Mouse (Mus musculus): Measurements from ENCODE around the gene Cryba1. TPM values are rescaled to one million over a fixed set of nuclear protein-coding genes. Genes with fewer than 3 reads are reported as not detected.

Cryba1 gene
- under 1 TPM; 0.19 to 0.61 TPM for polyA plus RNA-seq (2017; shearing (Covaris generic))

GRCm38 (mm10) chr11:77725183-77725582 is at the start of gene Cryba1:
Gene Cryba1 (minus strand): TSS chr11:77725283.

GRCm38 (mm10) chr11:77762783-77763672 is 37.9 kb upstream of the Cryba1 start, which contains the start of gene Myo18a:
Gene Myo18a (plus strand): TSS chr11:77763246.

GRCm38 (mm10) chr11:77685383-77686265 is 39.5 kb downstream of the Cryba1 start, which contains the start of gene Nufip2:
Gene Nufip2 (plus strand): TSS chr11:77686155.

Other genes with a start within 250 kb of the Cryba1 start
- 1 to 10 TPM; 6.3 to 6.5 TPM for gene Ankrd13b, start 235.6 kb downstream of the Cryba1 start, polyA plus RNA-seq (2017; shearing (Covaris generic))
- gene Git1, start 231.7 kb downstream of the Cryba1 start, polyA plus RNA-seq (2017; shearing (Covaris generic)): 10 to 100 TPM; 45.6 to 59.6 TPM
- gene Abhd15, start 210.2 kb downstream of the Cryba1 start, polyA plus RNA-seq (2017; shearing (Covaris generic)): 1 to 10 TPM in 1 of 2 experiments, under 1 TPM in 1; 0.70 to 9.0 TPM
- gene Trp53i13, start 209.3 kb downstream of the Cryba1 start, polyA plus RNA-seq (2017; shearing (Covaris generic)): 10 to 100 TPM; 29.8 to 53.3 TPM
- 1 to 10 TPM in 1 of 2 experiments, under 1 TPM in 1; 0.34 to 2.1 TPM for gene Gm10392, start 206.1 kb downstream of the Cryba1 start, polyA plus RNA-seq (2017; shearing (Covaris generic))
- 1 to 10 TPM; 7.2 to 7.5 TPM for gene Taok1, start 117.5 kb downstream of the Cryba1 start, polyA plus RNA-seq (2017; shearing (Covaris generic))
- 10 to 100 TPM; 47.9 to 64.4 TPM for gene Nufip2, start 39.1 kb downstream of the Cryba1 start, polyA plus RNA-seq (2017; shearing (Covaris generic))
- 10 to 100 TPM; 54.4 to 62.9 TPM for gene Myo18a, start 38.0 kb upstream of the Cryba1 start, polyA plus RNA-seq (2017; shearing (Covaris generic))
- 1 to 10 TPM in 1 of 2 experiments, not detected in 1; 1.4 TPM for gene Gm10277, start 62.5 kb upstream of the Cryba1 start, polyA plus RNA-seq (2017; shearing (Covaris generic))
- gene Pipox, start 168.8 kb upstream of the Cryba1 start, polyA plus RNA-seq (2017; shearing (Covaris generic)): 1 to 10 TPM in 1 of 2 experiments, under 1 TPM in 1; 0.18 to 1.2 TPM
- gene Sez6, start 205.5 kb upstream of the Cryba1 start, polyA plus RNA-seq (2017; shearing (Covaris generic)): 1 to 10 TPM in 1 of 2 experiments, under 1 TPM in 1; 0.18 to 1.2 TPM

All from inflammation-experienced regulatory T-cells (primary cell).